Mouse (Mus musculus) C2C12 (cell line): ENCODE results near the gene Dlgap1.
A peak's percentile ranks its signal among the peaks of the same experiment; 100 is the strongest.

Experiments
- CEBPB ChIP-seq: IDR thresholded peaks from one replicate; pipeline ENCODE4 v1.6.1; 2011; ENCODE audit warnings: low read depth, mild to moderate bottlenecking, control low read depth, moderate library complexity
- CTCF ChIP-seq: IDR thresholded peaks from one replicate; pipeline ENCODE4 v1.5.1; 2011; ENCODE audit not compliant: control insufficient read depth, insufficient read depth, insufficient read length
- FOSL1 ChIP-seq: IDR thresholded peaks from one replicate; pipeline ENCODE4 v1.8.0; 2011; ENCODE audit warnings: mild to moderate bottlenecking, low read length; ENCODE audit not compliant: poor library complexity, insufficient read depth, severe bottlenecking
- MAX ChIP-seq: IDR thresholded peaks from one replicate; pipeline ENCODE4 v1.6.1; 2011; ENCODE audit warnings: mild to moderate bottlenecking, control low read depth
- MYOD1 ChIP-seq: IDR thresholded peaks from one replicate; pipeline ENCODE4 v1.6.1; 2011; ENCODE audit warnings: low read depth; ENCODE audit not compliant: control insufficient read depth, insufficient read length
- MYOG ChIP-seq: IDR thresholded peaks from one replicate; pipeline ENCODE4 v1.6.1; 2011; ENCODE audit not compliant: control insufficient read depth, insufficient read length; ENCODE audit errors: extremely low read depth
- USF1 ChIP-seq: IDR thresholded peaks from one replicate; pipeline ENCODE4 v1.6.1; 2011; ENCODE audit warnings: low read depth, mild to moderate bottlenecking, control low read depth, moderate library complexity

DNA sequence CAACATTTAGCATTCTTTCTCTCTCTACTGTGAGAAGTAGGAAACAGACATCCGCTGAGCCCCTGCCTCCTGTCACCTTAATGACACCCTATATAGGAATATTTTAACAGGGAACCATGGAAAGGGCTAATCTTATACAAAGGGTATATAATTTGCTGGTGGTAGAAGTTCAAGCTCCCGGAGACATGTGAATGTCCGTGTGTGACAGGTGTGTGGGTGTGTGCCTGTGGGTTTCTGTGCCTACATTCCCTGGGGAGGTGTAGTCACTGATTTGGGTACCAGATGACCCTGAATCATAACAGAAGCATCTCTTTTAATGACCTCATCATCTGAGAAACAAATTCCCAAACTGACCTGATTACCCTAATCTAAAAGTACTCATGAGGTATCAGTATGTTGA is 445.3 kb downstream of the Dlgap1 start:
- no peak for TF ChIP-seq CTCF
- peak; percentile 11 for TF ChIP-seq FOSL1
- no peak for TF ChIP-seq USF1
- no peak for TF ChIP-seq MYOG
- TF ChIP-seq CEBPB: no peak
- no peak for TF ChIP-seq MAX
- peak; percentile 97 for TF ChIP-seq MYOD1
